Mouse (Mus musculus) kidney, adult 2 months (tissue): ENCODE measurements around the gene Lhfp.

ENCODE experiments used
- CTCF ChIP-seq: fragments of 200-500 bp; conservative IDR thresholded peaks from 2 replicates; pipeline ENCODE4 v1.5.1; 2011; ENCODE audit warnings: low read depth, mild to moderate bottlenecking, control low read depth, low read length, moderate library complexity, mixed read lengths; ENCODE audit not compliant: insufficient read depth, insufficient read length
- POLR2A ChIP-seq: fragments of 200-500 bp; IDR thresholded peaks from one replicate; pipeline ENCODE4 v1.6.1; 2011; ENCODE audit warnings: low read depth, low read length, control low read depth

GRCm38 (mm10) chr3:53292474-53292873 lies 251.1 kb downstream of the Lhfp start:
- TF ChIP-seq POLR2A (no peak), CTCF (no peak)
